Mouse (Mus musculus): ENCODE data around the gene Gemin2. TPM values are rescaled to one million over a fixed set of nuclear protein-coding genes. Genes with fewer than 3 reads are reported as not detected.

The Gemin2 gene
- polyA plus RNA-seq, 1 experiment from 2014 or later = 11.9 TPM

DNA sequence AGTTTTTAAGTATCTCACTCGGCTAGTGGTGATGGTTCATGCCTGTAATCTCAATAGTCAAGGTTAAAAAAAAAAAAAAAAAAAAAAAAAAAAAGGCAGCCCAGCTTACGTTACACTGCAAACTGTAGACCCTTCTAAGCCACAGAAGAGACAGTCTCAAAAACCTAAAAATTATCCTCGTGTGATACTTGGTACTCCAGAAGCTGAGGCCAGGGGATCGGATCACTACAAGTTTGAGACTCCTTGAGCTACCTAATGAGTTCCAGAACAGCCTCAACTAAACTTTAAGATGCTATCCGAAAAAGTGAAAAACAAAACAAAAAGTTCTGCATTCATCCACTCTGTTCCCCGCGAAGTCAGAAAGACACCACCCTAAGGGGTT is 492 bp upstream of the Gemin2 start:
- H3K9ac ChIP-seq (replicated peaks; ENCODE audit: low read depth, low read length) = no peak overlapping the region; the same call in 1 of the 2 replicates
- 3% methylated on average over 7 of the region's 7 CpGs for WGBS
- no peak for ATAC-seq (ENCODE audit: low read depth)

DNA sequence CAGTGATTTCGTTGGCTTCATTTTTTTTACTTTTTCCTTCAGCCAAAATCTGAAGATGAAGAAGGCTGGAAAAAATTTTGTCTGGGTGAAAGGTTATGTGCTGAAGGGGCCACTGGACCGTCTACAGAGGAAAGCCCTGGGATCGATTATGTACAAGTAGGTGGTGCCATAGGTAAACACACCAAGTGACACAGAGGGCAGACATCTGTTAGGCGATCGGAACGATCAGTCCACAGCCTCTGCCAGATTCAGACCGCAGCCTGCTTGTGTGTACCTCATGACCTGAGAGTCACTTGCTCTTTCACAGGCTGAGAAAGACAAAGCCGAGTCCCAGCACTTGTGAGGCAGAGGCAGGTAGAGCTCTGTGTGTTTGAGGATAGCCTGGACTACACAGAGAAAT is 4.8 kb downstream of the Gemin2 start:
- Histone ChIP-seq H3K4me2 (ENCODE audit: low read depth, low read length) (no peak overlapping the region), H3K27ac (ENCODE audit: low read depth, low read length) (no peak overlapping the region), H3K4me3 (ENCODE audit: low read depth, low read length) (no peak overlapping the region), H3K27me3 (ENCODE audit: control insufficient read depth, insufficient read depth, low read length) (no peaks in the 10 kb centered on the region), H3K9ac (replicated peaks; ENCODE audit: low read depth, low read length) (no peak overlapping the region), H3K36me3 (ENCODE audit: control insufficient read depth, insufficient read depth, low read length) (peaks cover 17% of the 10 kb centered on the region; the same call in 1 of the 2 replicates), H3K9me3 (ENCODE audit: control insufficient read depth, low read length) (no peaks in the 10 kb centered on the region), H3K4me1 (ENCODE audit: control insufficient read depth, insufficient read depth, low read length) (no peaks in the 10 kb centered on the region)
- WGBS = 94% methylated on average over 8 of the region's 8 CpGs
- no peak for ATAC-seq (ENCODE audit: low read depth)

More for the DNA sequence above, 492 bp upstream of the Gemin2 start:
- Histone ChIP-seq H3K4me3 (ENCODE audit: low read depth, low read length) (peak overlapping the region; percentile 81), H3K36me3 (ENCODE audit: control insufficient read depth, insufficient read depth, low read length) (0 out of 2 replicates have a peak, but pooled peaks cover 2% of the 10 kb centered on the region), H3K9me3 (ENCODE audit: control insufficient read depth, low read length) (no peaks in the 10 kb centered on the region), H3K4me2 (ENCODE audit: low read depth, low read length) (peak overlapping the region; percentile 54), H3K27ac (ENCODE audit: low read depth, low read length) (no peak overlapping the region), H3K4me1 (ENCODE audit: control insufficient read depth, insufficient read depth, low read length) (peaks cover 16% of the 10 kb centered on the region; the same call in 1 of the 2 replicates), H3K27me3 (ENCODE audit: control insufficient read depth, insufficient read depth, low read length) (no peaks in the 10 kb centered on the region)

GRCm38 (mm10) chr12:59019891-59020290 is 6.7 kb downstream of the Gemin2 start:
- no peak for ATAC-seq (ENCODE audit: low read depth)
- H3K36me3 ChIP-seq (ENCODE audit: control insufficient read depth, insufficient read depth, low read length) = peaks cover 17% of the 10 kb centered on the region; the same call in 1 of the 2 replicates
- WGBS = 96% methylated on average over 2 of the region's 2 CpGs

DNA sequence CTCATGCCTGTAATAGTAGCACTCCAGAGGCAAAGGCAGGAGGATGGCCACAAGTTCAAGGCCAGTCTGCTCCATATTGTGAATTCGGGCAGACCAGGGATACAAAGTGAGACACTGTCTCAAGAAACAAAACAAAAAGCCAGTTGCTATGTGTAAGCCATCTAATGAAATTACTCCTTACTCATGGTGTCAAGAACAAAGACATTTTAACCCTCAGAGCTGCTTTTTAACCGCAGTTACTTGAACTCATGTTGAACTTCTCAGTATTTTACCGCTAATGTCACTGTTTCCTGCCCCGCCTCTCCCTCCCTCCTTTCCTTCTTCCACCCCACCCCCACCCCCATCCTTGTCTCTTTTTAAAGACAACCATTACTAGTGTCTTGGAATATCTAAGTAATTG is 8.1 kb downstream of the Gemin2 start:
- no peaks in the 10 kb centered on the region for H3K4me1 ChIP-seq (ENCODE audit: control insufficient read depth, insufficient read depth, low read length)
- 93% methylated on average over 4 of the region's 4 CpGs for WGBS
- ATAC-seq (ENCODE audit: low read depth) = no peak
- no peaks in the 10 kb centered on the region for H3K9me3 ChIP-seq (ENCODE audit: control insufficient read depth, low read length)
- H3K27ac ChIP-seq (ENCODE audit: low read depth, low read length) = no peak overlapping the region
- no peak overlapping the region for H3K4me2 ChIP-seq (ENCODE audit: low read depth, low read length)
- H3K36me3 ChIP-seq (ENCODE audit: control insufficient read depth, insufficient read depth, low read length) = peaks cover 17% of the 10 kb centered on the region; the same call in 1 of the 2 replicates
- no peak overlapping the region for H3K4me3 ChIP-seq (ENCODE audit: low read depth, low read length)
- H3K27me3 ChIP-seq (ENCODE audit: control insufficient read depth, insufficient read depth, low read length) = no peaks in the 10 kb centered on the region
- H3K9ac ChIP-seq (replicated peaks; ENCODE audit: low read depth, low read length) = no peak overlapping the region

More at GRCm38 (mm10) chr12:59019891-59020290, 6.7 kb downstream of the Gemin2 start:
- Histone ChIP-seq H3K9me3 (ENCODE audit: control insufficient read depth, low read length) (no peaks in the 10 kb centered on the region), H3K27me3 (ENCODE audit: control insufficient read depth, insufficient read depth, low read length) (no peaks in the 10 kb centered on the region), H3K27ac (ENCODE audit: low read depth, low read length) (no peak overlapping the region), H3K4me1 (ENCODE audit: control insufficient read depth, insufficient read depth, low read length) (no peaks in the 10 kb centered on the region), H3K4me3 (ENCODE audit: low read depth, low read length) (no peak overlapping the region), H3K4me2 (ENCODE audit: low read depth, low read length) (no peak overlapping the region), H3K9ac (replicated peaks; ENCODE audit: low read depth, low read length) (no peak overlapping the region)

- WGBS = 66% methylated on average over 5 of the region's 5 CpGs
- no peaks in the 10 kb centered on the region for H3K27me3 ChIP-seq (ENCODE audit: control insufficient read depth, insufficient read depth, low read length)
- ATAC-seq (ENCODE audit: low read depth) = no peak
Measured at GRCm38 (mm10) chr12:59032101-59032500, 18.9 kb downstream of the Gemin2 start.

GRCm38 (mm10) chr12:59039162-59039970 is 26.2 kb downstream of the Gemin2 start:
- H3K4me3 ChIP-seq (ENCODE audit: low read depth, low read length) = no peak overlapping the region
- H3K9me3 ChIP-seq (ENCODE audit: control insufficient read depth, low read length) = no peaks in the 10 kb centered on the region
- WGBS = 70% methylated on average over 10 of the region's 10 CpGs
- H3K27ac ChIP-seq (ENCODE audit: low read depth, low read length) = no peak overlapping the region
- no peak; the same call in 1 of the 2 replicates for ATAC-seq (ENCODE audit: low read depth)
- H3K36me3 ChIP-seq (ENCODE audit: control insufficient read depth, insufficient read depth, low read length) = peaks cover 10% of the 10 kb centered on the region; the same call in 1 of the 2 replicates
- no peak overlapping the region for H3K9ac ChIP-seq (replicated peaks; ENCODE audit: low read depth, low read length)
- no peaks in the 10 kb centered on the region for H3K4me1 ChIP-seq (ENCODE audit: control insufficient read depth, insufficient read depth, low read length)
- no peak overlapping the region for H3K4me2 ChIP-seq (ENCODE audit: low read depth, low read length)
- H3K27me3 ChIP-seq (ENCODE audit: control insufficient read depth, insufficient read depth, low read length) = no peaks in the 10 kb centered on the region

More at GRCm38 (mm10) chr12:59032101-59032500, 18.9 kb downstream of the Gemin2 start:
- Histone ChIP-seq H3K4me2 (ENCODE audit: low read depth, low read length) (no peak overlapping the region), H3K27ac (ENCODE audit: low read depth, low read length) (no peak overlapping the region), H3K9ac (replicated peaks; ENCODE audit: low read depth, low read length) (no peak overlapping the region), H3K36me3 (ENCODE audit: control insufficient read depth, insufficient read depth, low read length) (no peaks in the 10 kb centered on the region), H3K4me3 (ENCODE audit: low read depth, low read length) (no peak overlapping the region), H3K4me1 (ENCODE audit: control insufficient read depth, insufficient read depth, low read length) (no peaks in the 10 kb centered on the region), H3K9me3 (ENCODE audit: control insufficient read depth, low read length) (no peaks in the 10 kb centered on the region)

DNA sequence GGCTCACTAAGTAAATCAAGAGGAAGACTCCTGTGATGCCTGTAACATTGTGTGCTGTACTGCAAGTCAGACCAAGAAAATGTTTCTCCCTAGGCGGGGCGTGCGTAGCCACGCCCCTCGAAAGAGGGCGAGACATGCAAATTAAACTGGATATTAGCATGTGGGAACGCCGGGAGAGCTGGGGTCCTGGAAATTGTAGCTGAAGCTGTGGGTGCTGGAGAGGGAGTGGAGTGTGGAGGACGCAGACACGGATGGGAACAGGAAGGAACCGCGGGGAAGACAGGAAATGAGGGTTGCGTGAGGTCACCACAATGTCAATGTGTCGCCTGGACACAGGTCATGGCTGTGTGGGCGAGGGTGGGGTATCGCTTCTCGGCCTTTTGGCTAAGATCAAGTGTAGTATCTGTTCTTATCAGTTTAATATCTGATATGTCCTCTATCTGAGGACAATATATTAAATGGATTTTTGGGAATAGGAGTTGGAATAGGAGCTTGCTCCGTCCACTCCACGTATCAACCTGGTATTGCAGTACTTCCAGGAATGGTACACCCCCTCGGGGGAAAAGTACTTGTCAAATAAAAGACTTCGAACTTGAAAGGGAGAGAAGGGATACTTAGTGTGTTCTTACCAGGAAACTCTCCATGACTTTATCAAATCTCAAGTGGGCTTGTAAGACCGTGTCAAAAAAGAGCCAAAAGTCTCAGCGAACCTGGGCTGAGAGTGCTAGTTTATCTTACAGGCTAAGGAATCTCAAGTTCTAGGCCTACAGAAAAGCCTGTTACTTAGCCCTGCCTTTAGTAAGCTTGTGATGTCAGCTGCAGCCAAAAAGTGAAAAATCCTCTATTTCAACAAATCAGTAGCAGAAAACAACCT is 27.0 kb downstream of the Gemin2 start:
- no peaks in the 10 kb centered on the region for H3K9me3 ChIP-seq (ENCODE audit: control insufficient read depth, low read length)
- no peak overlapping the region for H3K4me2 ChIP-seq (ENCODE audit: low read depth, low read length)
- ATAC-seq (ENCODE audit: low read depth) = peak; percentile 77
- peaks cover 16% of the 10 kb centered on the region; the same call in 1 of the 2 replicates for H3K36me3 ChIP-seq (ENCODE audit: control insufficient read depth, insufficient read depth, low read length)
- no peak overlapping the region for H3K4me3 ChIP-seq (ENCODE audit: low read depth, low read length)
- H3K4me1 ChIP-seq (ENCODE audit: control insufficient read depth, insufficient read depth, low read length) = no peaks in the 10 kb centered on the region
- WGBS = 4% methylated on average over 23 of the region's 23 CpGs
- H3K27ac ChIP-seq (ENCODE audit: low read depth, low read length) = peak overlapping the region; percentile 49; the same call in 1 of the 2 replicates
- H3K27me3 ChIP-seq (ENCODE audit: control insufficient read depth, insufficient read depth, low read length) = no peaks in the 10 kb centered on the region
- H3K9ac ChIP-seq (replicated peaks; ENCODE audit: low read depth, low read length) = no peak overlapping the region

GRCm38 (mm10) chr12:59040851-59041250 is 27.7 kb downstream of the Gemin2 start:
- H3K4me3 ChIP-seq (ENCODE audit: low read depth, low read length) = no peak overlapping the region
- H3K4me2 ChIP-seq (ENCODE audit: low read depth, low read length) = no peak overlapping the region
- H3K36me3 ChIP-seq (ENCODE audit: control insufficient read depth, insufficient read depth, low read length) = peaks cover 21% of the 10 kb centered on the region; the same call in 1 of the 2 replicates
- H3K27ac ChIP-seq (ENCODE audit: low read depth, low read length) = no peak overlapping the region
- H3K4me1 ChIP-seq (ENCODE audit: control insufficient read depth, insufficient read depth, low read length) = no peaks in the 10 kb centered on the region
- H3K9me3 ChIP-seq (ENCODE audit: control insufficient read depth, low read length) = no peaks in the 10 kb centered on the region
- WGBS = 44% methylated on average over 7 of the region's 7 CpGs
- ATAC-seq (ENCODE audit: low read depth) = no peak
- H3K9ac ChIP-seq (replicated peaks; ENCODE audit: low read depth, low read length) = no peak overlapping the region
- no peaks in the 10 kb centered on the region for H3K27me3 ChIP-seq (ENCODE audit: control insufficient read depth, insufficient read depth, low read length)
